Mouse (Mus musculus) heart, embryonic 11.5 days (tissue): ENCODE measurements around the gene A830031A19Rik. TPM values are rescaled to one million over a fixed set of nuclear protein-coding genes. Genes with fewer than 3 reads are reported as not detected.
A peak's percentile ranks its signal among the peaks of the same experiment; 100 is the strongest.

ENCODE experiments used
- ATAC-seq: fragments of 200-750 bp; cut with Nextera tagmentation; replicated peaks from 2 replicates; pipeline ENCODE4 v1.8.0; 2017; ENCODE audit warnings: moderate library complexity; ENCODE audit not compliant: insufficient number of reproducible peaks, low FRiP score, low TSS enrichment
- H3K27ac ChIP-seq: fragments of 300-500 bp; sonication (generic); 2 replicates; pipeline ENCODE4 v1.5.1; 2014; ENCODE audit warnings: mild to moderate bottlenecking, low read depth, low read length
- H3K27me3 ChIP-seq: fragments of 300-500 bp; sonication (generic); 2 replicates; pipeline ENCODE4 v1.6.1; 2014; ENCODE audit warnings: mild to moderate bottlenecking, low read length, mixed read lengths; ENCODE audit not compliant: control insufficient read depth, insufficient read depth
- H3K36me3 ChIP-seq: fragments of 300-500 bp; sonication (generic); 2 replicates; pipeline ENCODE4 v1.6.1; 2014; ENCODE audit warnings: mild to moderate bottlenecking, low read length, moderate library complexity, mixed read lengths; ENCODE audit not compliant: control insufficient read depth, insufficient read depth
- H3K4me1 ChIP-seq: fragments of 300-500 bp; sonication (generic); 2 replicates; pipeline ENCODE4 v1.6.1; 2014; ENCODE audit warnings: low read length; ENCODE audit not compliant: control insufficient read depth, insufficient read depth
- H3K4me2 ChIP-seq: fragments of 300-500 bp; sonication (generic); 2 replicates; pipeline ENCODE4 v1.6.1; 2014; ENCODE audit warnings: mild to moderate bottlenecking, moderate library complexity
- H3K4me3 ChIP-seq: fragments of 300-500 bp; sonication (generic); 2 replicates; pipeline ENCODE4 v1.5.1; 2014; ENCODE audit warnings: low read depth, low read length
- H3K9ac ChIP-seq: fragments of 300-500 bp; sonication (generic); 2 replicates; pipeline ENCODE4 v1.6.1; 2014; ENCODE audit warnings: mild to moderate bottlenecking, low read depth, low read length, moderate library complexity
- H3K9me3 ChIP-seq: fragments of 300-500 bp; sonication (generic); replicated peaks from 2 replicates; pipeline ENCODE4 v1.6.1; 2016; ENCODE audit warnings: low read length; ENCODE audit not compliant: control insufficient read depth
- WGBS: fragments of 180-500 bp; shearing (Covaris S2); extraction: QIAGEN DNeasy Blood & Tissue Kit; methylation state at CpG from one replicate; pipeline ENCODE4 v1.1.7; 2014; ENCODE audit not compliant: insufficient replicate concordance; 5-methylcytosine and 5-hydroxymethylcytosine counted together
- polyA plus RNA-seq: library from polyadenylated mRNA; unstranded; fragments of >200 nt; fragmentation: Nextera tagmentation; extraction: Ambion mirVana; gene quantifications from 2 replicates; pipeline ENCODE4 v1.2.1, GENCODE M21; 2014

The A830031A19Rik gene
- polyA plus RNA-seq, 1 experiment from 2014 or later = not detected

GRCm38 (mm10) chr11:24110113-24110512 lies 35.3 kb upstream of the A830031A19Rik start:
- Histone ChIP-seq H3K9ac (no peak overlapping the region), H3K4me3 (no peak overlapping the region), H3K36me3 (no peaks in the 10 kb centered on the region), H3K4me2 (peak overlapping the region; percentile 4; the same call in 1 of the 2 replicates), H3K4me1 (peaks cover 38% of the 10 kb centered on the region), H3K27me3 (no peaks in the 10 kb centered on the region), H3K9me3 (no peaks in the 10 kb centered on the region), H3K27ac (peak overlapping the region; percentile 70)
- ATAC-seq = no peak
- 46% methylated on average over 2 of the region's 2 CpGs for WGBS

- 88% methylated on average over 3 of the region's 3 CpGs for WGBS
- no peaks in the 10 kb centered on the region for H3K36me3 ChIP-seq
- peaks cover 30% of the 10 kb centered on the region for H3K4me1 ChIP-seq
- no peaks in the 10 kb centered on the region for H3K9me3 ChIP-seq
- no peak overlapping the region for H3K4me3 ChIP-seq
- ATAC-seq = no peak
- H3K27ac ChIP-seq = peak overlapping the region; percentile 70; the same call in 1 of the 2 replicates
- no peak overlapping the region for H3K4me2 ChIP-seq
- H3K27me3 ChIP-seq = no peaks in the 10 kb centered on the region
- no peak overlapping the region for H3K9ac ChIP-seq
Measured at GRCm38 (mm10) chr11:24109388-24109787, 34.5 kb upstream of the A830031A19Rik start.

GRCm38 (mm10) chr11:24108974-24109373 lies 34.1 kb upstream of the A830031A19Rik start:
- H3K4me3 ChIP-seq = no peak overlapping the region
- 36% methylated on average over 3 of the region's 3 CpGs for WGBS

GRCm38 (mm10) chr11:24107414-24107813 lies 32.6 kb upstream of the A830031A19Rik start:
- H3K4me1 ChIP-seq = peaks cover 25% of the 10 kb centered on the region
- H3K27ac ChIP-seq = no peak overlapping the region

More at GRCm38 (mm10) chr11:24108974-24109373, 34.1 kb upstream of the A830031A19Rik start:
- ATAC-seq = no peak
- no peak overlapping the region for H3K27ac ChIP-seq
- no peak overlapping the region for H3K9ac ChIP-seq
- H3K36me3 ChIP-seq = no peaks in the 10 kb centered on the region
- peaks cover 26% of the 10 kb centered on the region for H3K4me1 ChIP-seq
- H3K4me2 ChIP-seq = no peak overlapping the region
- H3K9me3 ChIP-seq = no peaks in the 10 kb centered on the region
- no peaks in the 10 kb centered on the region for H3K27me3 ChIP-seq

GRCm38 (mm10) chr11:24103128-24103742 lies 28.4 kb upstream of the A830031A19Rik start:
- WGBS = 77% methylated on average over 6 of the region's 6 CpGs
- Histone ChIP-seq H3K9me3 (no peaks in the 10 kb centered on the region), H3K4me3 (no peak overlapping the region), H3K27ac (no peak overlapping the region), H3K4me1 (peaks cover 38% of the 10 kb centered on the region), H3K4me2 (no peak overlapping the region), H3K36me3 (no peaks in the 10 kb centered on the region), H3K27me3 (no peaks in the 10 kb centered on the region), H3K9ac (no peak overlapping the region)
- ATAC-seq = no peak

More at GRCm38 (mm10) chr11:24107414-24107813, 32.6 kb upstream of the A830031A19Rik start:
- no peak for ATAC-seq
- no peak overlapping the region for H3K4me3 ChIP-seq
- H3K36me3 ChIP-seq = no peaks in the 10 kb centered on the region
- no peak overlapping the region for H3K4me2 ChIP-seq
- no peak overlapping the region for H3K9ac ChIP-seq
- no peaks in the 10 kb centered on the region for H3K27me3 ChIP-seq
- H3K9me3 ChIP-seq = no peaks in the 10 kb centered on the region
- WGBS = 86% methylated on average over 5 of the region's 5 CpGs

GRCm38 (mm10) chr11:24102372-24102771 lies 27.5 kb upstream of the A830031A19Rik start:
- Histone ChIP-seq H3K4me2 (no peak overlapping the region), H3K27me3 (no peaks in the 10 kb centered on the region), H3K27ac (no peak overlapping the region), H3K9ac (no peak overlapping the region), H3K36me3 (no peaks in the 10 kb centered on the region), H3K4me1 (peaks cover 37% of the 10 kb centered on the region), H3K4me3 (no peak overlapping the region), H3K9me3 (no peaks in the 10 kb centered on the region)
- 42% methylated on average over 2 of the region's 2 CpGs for WGBS
- ATAC-seq = no peak

- Histone ChIP-seq H3K9ac (no peak overlapping the region), H3K27ac (no peak overlapping the region), H3K4me1 (peaks cover 37% of the 10 kb centered on the region), H3K4me3 (no peak overlapping the region), H3K4me2 (no peak overlapping the region), H3K27me3 (no peaks in the 10 kb centered on the region), H3K9me3 (no peaks in the 10 kb centered on the region), H3K36me3 (no peaks in the 10 kb centered on the region)
- 53% methylated on average over 3 of the region's 3 CpGs for WGBS
- ATAC-seq = no peak; the same call in 1 of the 2 replicates
Measured at GRCm38 (mm10) chr11:24101625-24102024, 26.8 kb upstream of the A830031A19Rik start.

GRCm38 (mm10) chr11:24100449-24101070 lies 25.7 kb upstream of the A830031A19Rik start:
- no peak for ATAC-seq
- H3K9ac ChIP-seq = no peak overlapping the region
- no peaks in the 10 kb centered on the region for H3K27me3 ChIP-seq
- no peaks in the 10 kb centered on the region for H3K36me3 ChIP-seq
- H3K4me3 ChIP-seq = no peak overlapping the region
- 63% methylated on average over 4 of the region's 4 CpGs for WGBS
- H3K9me3 ChIP-seq = no peaks in the 10 kb centered on the region
- no peak overlapping the region for H3K4me2 ChIP-seq
- peak overlapping the region; percentile 22; the same call in 1 of the 2 replicates for H3K27ac ChIP-seq
- peaks cover 40% of the 10 kb centered on the region for H3K4me1 ChIP-seq
